Mouse (Mus musculus) limb, embryonic 10.5 days (tissue): Measurements from ENCODE around the gene Mgll. TPM values are rescaled to one million over a fixed set of nuclear protein-coding genes. Genes with fewer than 3 reads are reported as not detected.

Experiments
- DNase-seq: peaks from one replicate; pipeline ENCODE4 v3.0.0-alpha.2; 2017; ENCODE audit warnings: low spot score
- H3K27ac ChIP-seq: fragments of 300-500 bp; sonication (generic); 2 replicates; pipeline ENCODE4 v1.5.1; 2016; ENCODE audit warnings: mild to moderate bottlenecking
- H3K27me3 ChIP-seq: fragments of 300-500 bp; sonication (generic); 2 replicates; pipeline ENCODE4 v1.6.1; 2016; ENCODE audit warnings: low read depth, mild to moderate bottlenecking; ENCODE audit not compliant: poor library complexity, severe bottlenecking
- H3K36me3 ChIP-seq: fragments of 300-500 bp; sonication (generic); 2 replicates; pipeline ENCODE4 v1.6.1; 2016; ENCODE audit warnings: mild to moderate bottlenecking, moderate library complexity
- H3K4me1 ChIP-seq: fragments of 300-500 bp; sonication (generic); 2 replicates; pipeline ENCODE4 v1.6.1; 2016
- H3K4me3 ChIP-seq: fragments of 300-500 bp; sonication (generic); 2 replicates; pipeline ENCODE4 v1.5.1; 2016; ENCODE audit warnings: mild to moderate bottlenecking, moderate library complexity
- H3K9me3 ChIP-seq: fragments of 300-500 bp; sonication (generic); replicated peaks from 2 replicates; pipeline ENCODE4 v1.6.1; 2016; ENCODE audit warnings: mild to moderate bottlenecking
- WGBS: fragments of 180-500 bp; shearing (Covaris S2); methylation state at CpG from one replicate; pipeline ENCODE4 v1.1.7; 2016; 5-methylcytosine and 5-hydroxymethylcytosine counted together
- polyA plus RNA-seq: library from polyadenylated mRNA; unstranded; fragments of >200 nt; fragmentation: Nextera tagmentation; extraction: Ambion mirVana; gene quantifications from 2 replicates; pipeline ENCODE4 v1.2.1, GENCODE M21; 2016

The Mgll gene
- polyA plus RNA-seq, 1 experiment from 2014 or later = 3.3 TPM

DNA sequence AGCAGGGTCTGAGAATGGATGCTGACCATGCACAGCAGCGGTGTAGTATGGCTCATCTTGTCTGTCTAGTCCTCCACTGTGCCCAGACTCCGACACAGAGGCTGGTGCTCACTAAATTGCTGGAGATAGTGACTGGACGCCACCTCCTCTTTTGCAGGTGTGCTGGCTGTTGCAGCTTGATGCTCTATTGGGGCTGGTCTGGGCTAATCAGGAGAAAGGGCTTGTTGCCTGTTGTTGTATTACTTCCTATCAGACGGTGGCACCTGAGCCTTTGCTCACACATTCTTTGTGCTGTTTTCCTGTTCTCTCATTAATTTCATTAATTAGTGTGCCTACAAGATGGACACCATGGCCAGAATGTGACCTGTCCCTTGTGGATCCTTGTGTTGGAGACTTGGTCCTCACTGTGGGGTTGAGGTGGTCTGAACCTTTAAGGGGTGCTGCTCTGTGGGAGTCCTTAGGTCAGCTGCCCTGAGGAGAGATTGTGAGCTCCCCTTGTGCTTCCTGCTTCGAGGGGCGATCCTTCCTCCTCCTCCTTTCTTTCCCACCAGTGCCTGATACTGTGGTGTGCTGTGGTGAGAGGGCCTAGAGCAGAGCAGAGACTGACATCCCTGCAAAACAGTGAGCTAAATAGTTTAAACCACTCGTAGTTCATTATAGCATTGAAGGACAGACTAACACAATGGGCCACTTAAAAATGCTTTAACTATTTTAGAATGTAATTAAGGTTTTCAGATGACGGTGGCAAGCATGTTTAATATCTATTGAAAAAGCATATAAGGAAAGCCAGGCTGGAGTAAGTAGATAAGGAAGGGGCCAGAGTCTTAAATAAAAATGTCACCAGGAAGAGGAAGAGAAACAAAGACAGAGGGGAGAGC, 15.6 kb upstream of the Mgll start:
- no peak overlapping the region for H3K27ac ChIP-seq
- H3K4me3 ChIP-seq = no peak overlapping the region
- WGBS = 83% methylated on average over 8 of the region's 8 CpGs
- no peaks in the 10 kb centered on the region for H3K4me1 ChIP-seq
- no peaks in the 10 kb centered on the region for H3K9me3 ChIP-seq
- no peak for DNase-seq
- H3K36me3 ChIP-seq = no peaks in the 10 kb centered on the region
- H3K27me3 ChIP-seq = no peaks in the 10 kb centered on the region

DNA sequence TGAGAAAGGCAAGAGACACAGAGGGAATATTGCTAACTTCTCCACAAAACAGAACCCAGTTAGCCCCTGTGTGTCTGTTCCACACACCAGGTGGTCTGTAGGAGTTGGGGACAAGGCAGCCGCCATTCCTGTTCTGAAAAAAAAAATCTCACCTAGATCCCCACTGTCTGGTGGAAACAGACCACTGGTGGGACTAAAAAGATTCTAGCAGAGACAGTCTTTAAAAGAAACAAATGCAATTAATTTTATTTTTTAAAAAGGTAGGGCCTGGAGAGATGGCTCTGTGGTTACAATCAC, 15.0 kb upstream of the Mgll start:
- DNase-seq = no peak
- H3K27ac ChIP-seq = no peak overlapping the region
- no peaks in the 10 kb centered on the region for H3K9me3 ChIP-seq
- no peaks in the 10 kb centered on the region for H3K27me3 ChIP-seq
- H3K4me3 ChIP-seq = no peak overlapping the region
- no peaks in the 10 kb centered on the region for H3K4me1 ChIP-seq
- no peaks in the 10 kb centered on the region for H3K36me3 ChIP-seq
- WGBS = 97% methylated on average over 1 of the region's 1 CpGs

DNA sequence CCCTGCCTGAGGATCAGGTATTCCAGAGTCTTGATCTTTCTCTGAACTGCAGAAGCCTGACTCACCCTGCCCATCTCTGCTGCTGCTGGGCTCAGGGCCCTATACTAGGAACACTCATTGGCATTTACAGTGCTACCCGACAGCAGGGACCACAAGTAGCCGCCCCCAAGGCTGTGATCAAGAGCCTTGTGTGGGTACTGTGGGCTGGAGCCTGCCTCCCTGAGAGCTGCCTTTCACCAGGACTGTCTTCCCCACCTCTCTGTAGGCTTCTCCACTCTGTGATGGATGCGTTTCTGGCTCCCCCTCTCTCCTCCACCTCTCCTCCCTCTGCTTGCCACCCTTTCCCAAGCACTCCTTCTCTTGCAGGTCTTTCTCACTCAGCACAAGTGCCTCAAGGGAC, 12.9 kb upstream of the Mgll start:
- Histone ChIP-seq H3K36me3 (no peaks in the 10 kb centered on the region), H3K9me3 (no peaks in the 10 kb centered on the region), H3K4me1 (peaks cover 13% of the 10 kb centered on the region), H3K4me3 (no peak overlapping the region), H3K27ac (no peak overlapping the region), H3K27me3 (no peaks in the 10 kb centered on the region)
- WGBS = 60% methylated on average over 3 of the region's 3 CpGs
- DNase-seq = no peak

DNA sequence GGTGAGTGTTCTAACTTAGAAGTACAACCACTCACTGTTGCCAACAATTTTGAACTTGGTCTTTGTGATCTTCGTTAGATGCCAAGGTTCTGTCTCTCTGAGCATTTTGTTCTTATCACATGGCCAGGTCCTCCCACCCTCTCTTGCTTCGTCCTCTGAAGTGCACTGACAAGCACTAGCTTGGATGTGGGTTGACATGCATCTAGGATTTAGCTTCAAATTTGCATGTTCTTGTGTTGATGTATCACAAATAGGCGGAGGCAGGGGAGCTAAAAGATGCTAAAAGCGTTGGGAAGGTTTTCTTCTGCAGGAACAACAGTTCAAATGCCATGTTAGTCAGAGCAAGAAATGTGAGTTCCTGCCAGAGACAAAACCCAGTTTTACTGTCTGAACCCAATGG, 12.1 kb upstream of the Mgll start:
- Histone ChIP-seq H3K36me3 (no peaks in the 10 kb centered on the region), H3K4me3 (no peak overlapping the region), H3K9me3 (no peaks in the 10 kb centered on the region), H3K4me1 (peaks cover 13% of the 10 kb centered on the region), H3K27ac (no peak overlapping the region), H3K27me3 (no peaks in the 10 kb centered on the region)
- no peak for DNase-seq
- WGBS = 89% methylated on average over 4 of the region's 4 CpGs

DNA sequence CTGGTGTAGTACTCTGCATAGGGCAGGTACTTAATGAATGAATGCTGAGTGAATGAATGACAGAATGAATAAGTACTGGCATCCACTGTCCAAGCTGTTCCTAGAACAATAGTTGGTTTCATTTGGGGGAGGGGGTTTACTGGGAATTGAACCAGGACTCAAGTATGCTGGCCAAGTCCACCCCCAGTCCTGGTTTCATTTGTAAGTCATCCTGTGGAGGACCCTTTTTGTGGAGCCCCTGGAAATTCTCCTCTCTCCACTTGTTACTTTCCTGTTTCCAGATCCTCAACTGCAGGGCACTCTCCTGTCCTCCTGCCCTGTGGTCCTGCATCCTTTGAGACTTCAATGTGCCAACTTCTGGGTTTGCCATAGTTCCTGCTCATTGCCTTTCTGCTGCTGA, 10.9 kb upstream of the Mgll start:
- DNase-seq = no peak
- Histone ChIP-seq H3K27ac (no peak overlapping the region), H3K9me3 (no peaks in the 10 kb centered on the region), H3K4me3 (no peak overlapping the region), H3K36me3 (no peaks in the 10 kb centered on the region), H3K4me1 (peaks cover 13% of the 10 kb centered on the region), H3K27me3 (no peaks in the 10 kb centered on the region)

DNA sequence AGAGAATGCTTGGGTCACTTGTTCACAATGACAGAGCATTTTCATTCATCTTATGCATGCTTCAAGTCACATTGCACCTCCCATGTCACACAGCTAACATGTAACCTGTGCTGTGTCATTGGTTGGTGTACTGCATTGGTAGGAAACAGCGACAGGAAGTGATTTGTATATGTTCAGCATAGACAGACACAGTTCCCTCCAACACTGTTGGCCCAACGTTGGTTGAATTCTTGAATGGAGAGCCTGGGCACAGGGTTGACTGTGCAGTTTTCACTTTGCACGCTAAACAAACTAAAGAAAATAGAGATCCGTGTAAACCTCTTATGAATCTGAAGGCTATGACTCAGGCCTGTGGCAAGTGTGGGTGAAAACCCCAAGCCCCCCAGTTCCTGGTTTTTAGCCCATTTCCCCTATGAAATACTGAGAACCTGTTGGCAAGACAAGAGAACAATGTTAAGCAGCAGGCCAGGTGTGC, 10.0 kb upstream of the Mgll start:
- Histone ChIP-seq H3K27ac (no peak overlapping the region), H3K4me3 (no peak overlapping the region), H3K9me3 (no peaks in the 10 kb centered on the region), H3K4me1 (peaks cover 13% of the 10 kb centered on the region), H3K27me3 (no peaks in the 10 kb centered on the region), H3K36me3 (no peaks in the 10 kb centered on the region)
- no peak for DNase-seq
- 93% methylated on average over 4 of the region's 4 CpGs for WGBS

DNA sequence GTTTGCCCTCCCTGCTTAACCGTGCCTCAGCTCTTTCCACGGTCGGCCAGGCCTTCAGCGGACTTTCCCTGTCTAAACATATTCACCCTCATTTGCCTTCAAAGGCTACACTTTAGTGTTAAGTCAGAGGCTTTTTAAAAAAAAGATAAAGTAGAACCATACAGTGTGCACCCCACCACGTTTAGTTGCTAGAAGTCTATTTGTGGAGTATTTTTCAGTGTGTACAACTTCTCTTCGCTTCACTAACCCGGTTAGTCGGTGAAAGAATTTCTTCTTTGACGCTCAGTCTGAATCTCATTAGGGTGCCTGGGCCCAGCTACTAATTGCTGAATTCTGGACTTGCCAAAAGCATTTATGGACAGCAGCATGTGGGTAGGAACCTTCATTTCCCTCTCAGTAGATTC, 8.8 kb upstream of the Mgll start:
- Histone ChIP-seq H3K4me1 (peaks cover 13% of the 10 kb centered on the region), H3K9me3 (no peaks in the 10 kb centered on the region), H3K36me3 (no peaks in the 10 kb centered on the region), H3K27me3 (no peaks in the 10 kb centered on the region), H3K4me3 (no peak overlapping the region), H3K27ac (no peak overlapping the region)
- DNase-seq = no peak
- WGBS = 82% methylated on average over 9 of the region's 9 CpGs

DNA sequence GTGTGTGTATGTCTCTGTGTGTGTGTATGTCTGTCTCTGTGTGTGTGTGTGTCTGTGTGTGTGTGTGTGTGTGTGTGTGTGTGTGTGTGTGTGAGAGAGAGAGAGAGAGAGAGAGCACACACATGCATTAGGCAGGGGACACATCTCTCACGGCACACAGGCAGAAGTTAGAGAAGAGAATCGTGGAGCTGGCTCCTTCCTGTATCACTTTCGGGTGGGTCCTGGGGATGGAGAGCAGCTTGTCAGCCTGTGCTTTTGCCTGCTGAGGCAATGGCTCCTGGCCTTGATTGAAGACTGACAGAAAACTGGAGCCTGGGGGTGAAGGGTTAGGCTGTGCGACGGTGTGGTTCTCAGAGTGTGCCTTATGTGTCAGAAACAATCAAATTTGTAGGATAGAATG, 8.2 kb upstream of the Mgll start:
- Histone ChIP-seq H3K27ac (peak overlapping the region; percentile 53; the same call in 1 of the 2 replicates), H3K27me3 (no peaks in the 10 kb centered on the region), H3K4me3 (no peak overlapping the region), H3K9me3 (no peaks in the 10 kb centered on the region), H3K36me3 (no peaks in the 10 kb centered on the region), H3K4me1 (peaks cover 13% of the 10 kb centered on the region)
- WGBS = 71% methylated on average over 5 of the region's 5 CpGs
- DNase-seq = no peak

DNA sequence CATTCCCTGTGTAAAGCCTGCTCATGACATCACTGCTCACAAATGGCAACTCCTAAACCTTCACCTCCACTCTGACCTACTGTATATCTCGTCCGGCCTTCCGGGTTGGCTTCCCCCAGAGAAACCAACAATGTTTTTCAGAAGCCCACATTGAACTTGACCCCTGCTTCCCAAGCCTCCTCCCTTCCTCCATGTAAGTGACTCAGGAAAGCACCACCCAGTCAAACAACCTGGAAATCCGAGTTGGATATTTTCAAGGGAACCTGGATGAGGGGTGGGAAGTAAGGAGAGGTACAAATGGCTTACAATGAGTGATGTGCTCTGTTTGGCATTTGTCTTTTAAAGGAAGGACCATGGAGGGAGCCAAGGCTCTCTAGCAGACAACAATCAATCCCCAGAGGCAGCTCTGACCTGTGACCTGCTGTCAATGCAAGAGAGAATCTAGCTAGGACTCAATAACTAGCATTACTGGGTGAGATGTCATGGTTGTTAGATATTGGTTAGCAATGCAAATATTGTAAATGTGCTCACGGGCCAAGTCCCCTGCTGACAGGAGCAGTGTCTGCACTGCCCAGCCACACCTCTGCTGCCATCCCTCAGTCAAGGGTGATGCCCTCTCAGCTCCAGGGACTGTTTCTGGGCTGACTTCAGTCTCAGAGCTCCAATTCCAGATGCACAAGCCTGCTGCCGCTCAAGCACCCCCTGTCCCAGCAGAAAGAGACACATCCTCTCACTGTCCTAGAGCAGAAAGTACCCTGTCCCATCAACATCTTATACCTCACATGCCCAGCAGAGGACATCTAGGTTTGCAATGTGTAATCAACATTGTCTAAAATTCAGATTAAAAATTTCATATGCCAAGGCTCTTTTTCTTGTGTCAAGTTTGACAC, 6.8 kb upstream of the Mgll start:
- no peak overlapping the region for H3K27ac ChIP-seq
- 74% methylated on average over 6 of the region's 6 CpGs for WGBS
- H3K36me3 ChIP-seq = no peaks in the 10 kb centered on the region
- no peak for DNase-seq
- peaks cover 6% of the 10 kb centered on the region for H3K27me3 ChIP-seq
- peaks cover 13% of the 10 kb centered on the region for H3K4me1 ChIP-seq
- no peak overlapping the region for H3K4me3 ChIP-seq
- no peaks in the 10 kb centered on the region for H3K9me3 ChIP-seq

DNA sequence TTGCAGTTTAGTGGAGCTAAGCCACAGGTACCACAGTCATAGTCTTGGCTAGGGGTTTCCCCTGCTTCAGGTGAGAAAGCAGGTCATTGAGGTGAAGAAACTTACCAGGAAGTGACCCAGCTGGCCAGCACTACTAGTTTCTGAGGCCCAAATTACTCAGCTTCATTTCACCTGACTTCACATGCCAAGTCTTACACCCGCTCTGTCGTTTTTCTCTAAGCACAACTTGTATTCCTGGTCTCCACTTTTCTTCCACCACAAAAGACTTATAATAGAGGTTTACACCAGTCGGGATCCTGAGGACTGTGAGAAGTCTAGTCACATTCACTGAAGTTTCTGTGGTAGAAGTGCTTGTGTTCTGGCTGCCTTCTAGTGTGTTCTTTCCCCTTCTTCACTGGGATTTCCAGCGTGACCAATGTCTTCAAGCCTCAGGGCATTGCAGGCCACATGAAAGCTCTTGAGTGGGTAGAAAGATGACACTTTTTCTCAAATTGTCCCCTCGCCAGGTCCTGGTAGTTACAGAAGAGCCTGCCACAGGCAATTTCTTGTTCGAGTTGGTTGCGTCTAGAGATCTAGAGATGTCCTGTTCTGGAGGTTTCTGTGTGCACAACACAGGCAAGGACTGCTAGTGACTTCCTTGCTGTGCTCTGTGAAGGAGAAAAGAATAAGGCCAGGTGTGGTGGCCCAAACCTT, 6.0 kb upstream of the Mgll start:
- WGBS = 88% methylated on average over 7 of the region's 7 CpGs

DNA sequence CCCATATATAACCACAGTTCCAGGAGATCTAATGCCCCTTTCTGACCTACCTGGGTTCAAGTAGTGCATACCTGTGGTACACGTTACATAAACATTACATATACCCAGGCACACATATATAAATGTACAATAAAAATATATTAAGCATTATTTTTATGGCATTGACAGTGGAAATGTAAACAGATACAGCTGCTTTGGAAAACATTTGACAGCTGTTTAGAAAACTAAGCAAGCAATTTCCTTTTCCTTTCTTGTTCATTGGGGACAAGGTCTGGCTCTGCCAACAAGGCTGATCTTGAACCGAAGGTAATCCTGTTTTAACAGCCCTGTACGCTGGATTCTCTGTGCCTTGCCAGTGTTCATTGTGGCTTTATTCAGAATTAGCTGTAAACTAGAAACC, 3.2 kb upstream of the Mgll start:
- no peak overlapping the region for H3K4me3 ChIP-seq

More for the DNA sequence above, 6.0 kb upstream of the Mgll start:
- H3K27me3 ChIP-seq = peaks cover 14% of the 10 kb centered on the region
- no peak for DNase-seq
- no peak overlapping the region for H3K4me3 ChIP-seq
- peaks cover 13% of the 10 kb centered on the region for H3K4me1 ChIP-seq
- H3K36me3 ChIP-seq = no peaks in the 10 kb centered on the region
- H3K9me3 ChIP-seq = no peaks in the 10 kb centered on the region
- no peak overlapping the region for H3K27ac ChIP-seq

DNA sequence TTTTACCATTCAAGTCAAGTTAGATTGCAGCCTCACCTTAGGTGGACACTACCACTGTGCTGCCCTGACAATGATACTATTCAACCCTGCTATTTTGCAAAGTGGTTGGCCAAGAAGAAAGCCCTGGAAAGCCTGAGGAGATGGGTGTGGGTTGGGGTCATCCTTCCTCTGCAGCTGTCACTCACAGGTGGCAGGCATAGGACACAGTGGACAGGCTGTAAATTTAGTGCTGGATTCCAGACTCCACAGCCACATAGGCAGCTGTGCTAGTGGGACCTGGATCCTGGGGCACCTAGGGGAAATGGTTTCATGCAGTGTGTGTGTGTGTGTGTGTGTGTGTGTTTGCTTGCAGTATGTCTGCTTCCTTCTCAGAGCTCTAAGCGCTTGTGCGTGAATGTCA, 1.3 kb upstream of the Mgll start:
- Histone ChIP-seq H3K4me1 (peaks cover 18% of the 10 kb centered on the region), H3K4me3 (no peak overlapping the region), H3K36me3 (no peaks in the 10 kb centered on the region), H3K9me3 (no peaks in the 10 kb centered on the region), H3K27me3 (peaks cover 57% of the 10 kb centered on the region), H3K27ac (no peak overlapping the region)
- 89% methylated on average over 2 of the region's 2 CpGs for WGBS
- DNase-seq = no peak

More for the DNA sequence above, 3.2 kb upstream of the Mgll start:
- Histone ChIP-seq H3K4me1 (peaks cover 15% of the 10 kb centered on the region), H3K9me3 (no peaks in the 10 kb centered on the region), H3K36me3 (no peaks in the 10 kb centered on the region), H3K27ac (no peak overlapping the region), H3K27me3 (peaks cover 41% of the 10 kb centered on the region)
- no peak for DNase-seq
- 84% methylated on average over 3 of the region's 3 CpGs for WGBS
